Mouse (Mus musculus): ENCODE measurements at regions not wholly inside any gene's neighbourhood (a gene's known extent, or its start where the extent isn't known, plus 50 kb on each side); places are given as distances from the start of the nearest gene placed in this dataset.

GRCm38 (mm10) chr6:93297975-93298374, 354.7 kb upstream of the Adamts9 start:
- TF ChIP-seq CTCF (IDR thresholded peaks at IDR 0.05; ENCODE audit: low read depth) = no peak
- Histone ChIP-seq H3K9ac (no peak overlapping the region), H3K9me3 (ENCODE audit: low read depth, low read length) (no peaks in the 10 kb centered on the region), H3K4me2 (no peak overlapping the region), H3K4me3 (ENCODE audit: low read depth, low read length) (no peak overlapping the region), H3K4me1 (ENCODE audit: insufficient read depth) (peaks cover 7% of the 10 kb centered on the region), H3K27me3 (ENCODE audit: insufficient read depth, low read length) (no peaks in the 10 kb centered on the region), H3K36me3 (ENCODE audit: insufficient read depth) (no peaks in the 10 kb centered on the region), H3K27ac (ENCODE audit: low read depth) (no peak overlapping the region)
- ATAC-seq (ENCODE audit: insufficient read depth) = peak; percentile 49; the same call in 1 of the 2 replicates
- WGBS = 8% methylated on average over 6 of the region's 6 CpGs
- peak; percentile 49 for DNase-seq

GRCm38 (mm10) chr6:93291711-93292110, 348.4 kb upstream of the Adamts9 start:
- DNase-seq = no peak
- 83% methylated on average over 1 of the region's 1 CpGs for WGBS
- Histone ChIP-seq H3K9me3 (ENCODE audit: low read depth, low read length) (no peaks in the 10 kb centered on the region), H3K9ac (no peak overlapping the region), H3K36me3 (ENCODE audit: insufficient read depth) (no peaks in the 10 kb centered on the region), H3K4me3 (ENCODE audit: low read depth, low read length) (no peak overlapping the region), H3K4me1 (ENCODE audit: insufficient read depth) (no peaks in the 10 kb centered on the region), H3K27me3 (ENCODE audit: insufficient read depth, low read length) (no peaks in the 10 kb centered on the region), H3K4me2 (no peak overlapping the region), H3K27ac (ENCODE audit: low read depth) (no peak overlapping the region)
- no peak for ATAC-seq (ENCODE audit: insufficient read depth)
- TF ChIP-seq CTCF (IDR thresholded peaks at IDR 0.05; ENCODE audit: low read depth) = no peak

- H3K27ac ChIP-seq (ENCODE audit: low read depth) = no peak overlapping the region
- H3K9me3 ChIP-seq (ENCODE audit: low read depth, low read length) = no peaks in the 10 kb centered on the region
- no peak for TF ChIP-seq CTCF (IDR thresholded peaks at IDR 0.05; ENCODE audit: low read depth)
- no peak overlapping the region for H3K4me3 ChIP-seq (ENCODE audit: low read depth, low read length)
- no peak overlapping the region for H3K4me2 ChIP-seq
- H3K4me1 ChIP-seq (ENCODE audit: insufficient read depth) = no peaks in the 10 kb centered on the region
- WGBS = 63% methylated on average over 4 of the region's 4 CpGs
- no peak overlapping the region for H3K9ac ChIP-seq
- ATAC-seq (ENCODE audit: insufficient read depth) (no peak), DNase-seq (no peak)
- no peaks in the 10 kb centered on the region for H3K27me3 ChIP-seq (ENCODE audit: insufficient read depth, low read length)
- no peaks in the 10 kb centered on the region for H3K36me3 ChIP-seq (ENCODE audit: insufficient read depth)
Observed at GRCm38 (mm10) chr6:93288421-93288820, 345.1 kb upstream of the Adamts9 start.

GRCm38 (mm10) chr6:93285796-93286195, 342.5 kb upstream of the Adamts9 start:
- no peaks in the 10 kb centered on the region for H3K36me3 ChIP-seq (ENCODE audit: insufficient read depth)
- H3K4me3 ChIP-seq (ENCODE audit: low read depth, low read length) = no peak overlapping the region
- no peak for TF ChIP-seq CTCF (IDR thresholded peaks at IDR 0.05; ENCODE audit: low read depth)
- WGBS = 77% methylated on average over 2 of the region's 2 CpGs
- no peaks in the 10 kb centered on the region for H3K9me3 ChIP-seq (ENCODE audit: low read depth, low read length)
- no peaks in the 10 kb centered on the region for H3K4me1 ChIP-seq (ENCODE audit: insufficient read depth)
- no peak for DNase-seq
- H3K27ac ChIP-seq (ENCODE audit: low read depth) = no peak overlapping the region
- H3K27me3 ChIP-seq (ENCODE audit: insufficient read depth, low read length) = no peaks in the 10 kb centered on the region
- no peak overlapping the region for H3K9ac ChIP-seq
- H3K4me2 ChIP-seq = no peak overlapping the region
- ATAC-seq (ENCODE audit: insufficient read depth) = no peak

GRCm38 (mm10) chr6:93281530-93281929, 338.2 kb upstream of the Adamts9 start:
- DNase-seq = no peak
- H3K9me3 ChIP-seq (ENCODE audit: low read depth, low read length) = no peaks in the 10 kb centered on the region
- no peak for TF ChIP-seq CTCF (IDR thresholded peaks at IDR 0.05; ENCODE audit: low read depth)
- ATAC-seq (ENCODE audit: insufficient read depth) = no peak
- H3K9ac ChIP-seq = no peak overlapping the region
- 55% methylated on average over 1 of the region's 1 CpGs for WGBS
- H3K27me3 ChIP-seq (ENCODE audit: insufficient read depth, low read length) = no peaks in the 10 kb centered on the region
- no peaks in the 10 kb centered on the region for H3K36me3 ChIP-seq (ENCODE audit: insufficient read depth)
- H3K27ac ChIP-seq (ENCODE audit: low read depth) = no peak overlapping the region
- H3K4me3 ChIP-seq (ENCODE audit: low read depth, low read length) = no peak overlapping the region
- H3K4me2 ChIP-seq = no peak overlapping the region
- H3K4me1 ChIP-seq (ENCODE audit: insufficient read depth) = no peaks in the 10 kb centered on the region

- no peak for TF ChIP-seq CTCF (IDR thresholded peaks at IDR 0.05; ENCODE audit: low read depth)
- H3K27ac ChIP-seq (ENCODE audit: low read depth) = peak overlapping the region; percentile 63
- ATAC-seq (ENCODE audit: insufficient read depth) = peak; percentile 56
- no peak overlapping the region for H3K4me3 ChIP-seq (ENCODE audit: low read depth, low read length)
- WGBS = 16% methylated on average over 12 of the region's 12 CpGs
- H3K27me3 ChIP-seq (ENCODE audit: insufficient read depth, low read length) = no peaks in the 10 kb centered on the region
- no peaks in the 10 kb centered on the region for H3K9me3 ChIP-seq (ENCODE audit: low read depth, low read length)
- H3K4me2 ChIP-seq = no peak overlapping the region
- no peaks in the 10 kb centered on the region for H3K36me3 ChIP-seq (ENCODE audit: insufficient read depth)
- DNase-seq = peak; percentile 77
- H3K4me1 ChIP-seq (ENCODE audit: insufficient read depth) = peaks cover 7% of the 10 kb centered on the region; the same call in 1 of the 2 replicates
- H3K9ac ChIP-seq = no peak overlapping the region
Observed at GRCm38 (mm10) chr6:93273917-93274513, 330.7 kb upstream of the Adamts9 start.

- peak; percentile 38 for DNase-seq
- Histone ChIP-seq H3K4me3 (ENCODE audit: low read depth, low read length) (no peak overlapping the region), H3K27ac (ENCODE audit: low read depth) (no peak overlapping the region), H3K4me1 (ENCODE audit: insufficient read depth) (peaks cover 7% of the 10 kb centered on the region; the same call in 1 of the 2 replicates), H3K4me2 (no peak overlapping the region), H3K9me3 (ENCODE audit: low read depth, low read length) (no peaks in the 10 kb centered on the region), H3K27me3 (ENCODE audit: insufficient read depth, low read length) (no peaks in the 10 kb centered on the region), H3K9ac (no peak overlapping the region), H3K36me3 (ENCODE audit: insufficient read depth) (no peaks in the 10 kb centered on the region)
- no peak for ATAC-seq (ENCODE audit: insufficient read depth)
- WGBS = 39% methylated on average over 4 of the region's 4 CpGs
- no peak for TF ChIP-seq CTCF (IDR thresholded peaks at IDR 0.05; ENCODE audit: low read depth)
Observed at GRCm38 (mm10) chr6:93272206-93272605, 328.9 kb upstream of the Adamts9 start.

Measured in lung, embryonic 14.5 days (tissue).